Mouse (Mus musculus): ENCODE measurements around the gene Atp11a. TPM values are rescaled to one million over a fixed set of nuclear protein-coding genes. Genes with fewer than 3 reads are reported as not detected.

Gene Atp11a
- polyA plus RNA-seq, 1 experiment from 2014 or later, result 1.0 TPM

DNA sequence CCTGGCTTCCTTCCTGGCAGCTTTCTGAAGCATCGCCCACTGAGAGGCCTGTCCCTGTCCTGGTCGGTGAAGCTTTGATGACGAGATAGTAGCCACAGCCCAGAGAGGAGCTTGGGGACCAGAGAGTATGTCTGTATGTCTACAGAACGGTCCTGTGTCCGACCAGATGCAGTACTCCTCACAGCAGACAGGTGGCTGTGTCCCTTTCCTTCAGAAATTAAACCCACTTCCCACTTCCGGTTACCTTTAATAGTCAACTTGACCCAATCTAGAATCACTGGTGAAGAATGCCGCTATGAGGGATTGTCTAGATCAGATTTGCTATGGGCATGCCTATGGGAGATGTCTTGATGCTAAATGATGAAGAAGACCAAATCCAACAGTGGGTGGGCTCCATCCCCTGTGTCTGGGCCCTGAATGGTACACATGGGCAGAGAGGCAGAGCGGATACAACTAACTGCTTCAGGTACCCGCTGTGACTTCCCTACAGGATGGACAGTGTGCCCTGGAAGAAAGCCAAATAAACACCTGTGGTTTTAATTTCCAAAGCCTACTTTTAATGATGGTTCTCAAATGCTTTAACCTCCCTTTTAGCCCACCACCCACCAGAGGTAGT is 138.8 kb downstream of the Atp11a start:
- H3K4me1 ChIP-seq (ENCODE audit: control insufficient read depth, low read depth, low read length), result no peaks in the 10 kb centered on the region
- ATAC-seq (ENCODE audit: low read depth), result no peak
- WGBS (ENCODE audit: insufficient replicate concordance), result 49% methylated on average over 9 of the region's 9 CpGs

DNA sequence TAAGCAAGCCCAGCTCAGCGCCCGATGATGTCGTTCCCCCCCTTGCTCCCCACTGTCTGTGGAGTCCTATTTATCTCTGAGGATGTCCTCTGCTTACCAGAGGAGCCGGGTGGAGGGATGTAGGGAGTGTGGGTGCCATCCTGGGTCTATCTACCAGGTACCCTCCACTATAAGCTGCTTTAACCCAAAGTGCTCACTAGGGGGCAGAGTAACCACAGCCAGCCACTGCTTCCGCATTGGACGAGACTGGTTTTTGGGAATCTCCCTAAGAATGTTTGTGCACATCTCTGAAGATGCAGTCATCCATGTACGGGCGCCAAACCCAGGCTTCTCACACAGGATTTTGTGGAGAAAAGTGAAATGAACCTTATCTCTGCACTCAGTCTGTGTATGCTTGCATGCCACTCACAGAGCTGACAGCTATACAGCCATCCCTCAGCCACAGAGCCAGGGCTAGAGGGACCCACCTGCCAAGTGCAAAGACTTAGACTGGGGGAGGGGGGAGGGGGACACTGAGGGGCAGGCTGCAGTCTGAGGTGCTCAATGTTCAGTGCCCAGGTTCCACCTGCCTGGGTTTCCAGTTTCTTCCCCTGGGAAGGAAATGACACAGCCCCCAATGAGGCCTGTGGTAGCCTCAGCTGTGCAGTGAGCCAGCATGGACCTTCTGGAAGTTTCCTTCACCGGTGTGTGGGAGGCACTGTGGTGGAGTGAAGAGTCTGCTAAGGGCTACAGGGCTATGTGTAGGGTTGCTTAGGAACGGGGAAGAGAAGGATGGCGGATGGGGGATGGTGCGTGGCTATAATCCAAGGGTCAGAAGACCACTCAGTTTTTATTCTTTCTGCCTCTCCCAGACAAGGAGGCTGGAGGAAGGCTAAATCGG is 139.9 kb downstream of the Atp11a start:
- Histone ChIP-seq H3K9me3 (replicated peaks; ENCODE audit: control insufficient read depth, low read length) (no peaks in the 10 kb centered on the region), H3K4me1 (ENCODE audit: control insufficient read depth, low read depth, low read length) (no peaks in the 10 kb centered on the region), H3K9ac (ENCODE audit: low read depth, low read length) (no peak overlapping the region), H3K27ac (ENCODE audit: low read length) (no peak overlapping the region), H3K4me3 (ENCODE audit: low read depth, low read length) (no peak overlapping the region), H3K4me2 (ENCODE audit: low read depth, low read length) (no peak overlapping the region), H3K27me3 (ENCODE audit: control insufficient read depth, insufficient read depth, low read depth, low read length) (peaks cover 27% of the 10 kb centered on the region), H3K36me3 (ENCODE audit: control insufficient read depth, insufficient read depth) (no peaks in the 10 kb centered on the region)
- WGBS (ENCODE audit: insufficient replicate concordance), result 43% methylated on average over 13 of the region's 13 CpGs
- ATAC-seq (ENCODE audit: low read depth), result no peak

More for the DNA sequence above, 138.8 kb downstream of the Atp11a start:
- Histone ChIP-seq H3K9me3 (replicated peaks; ENCODE audit: control insufficient read depth, low read length) (no peaks in the 10 kb centered on the region), H3K36me3 (ENCODE audit: control insufficient read depth, insufficient read depth) (no peaks in the 10 kb centered on the region), H3K9ac (ENCODE audit: low read depth, low read length) (no peak overlapping the region), H3K4me3 (ENCODE audit: low read depth, low read length) (no peak overlapping the region), H3K4me2 (ENCODE audit: low read depth, low read length) (no peak overlapping the region), H3K27me3 (ENCODE audit: control insufficient read depth, insufficient read depth, low read depth, low read length) (peaks cover 25% of the 10 kb centered on the region), H3K27ac (ENCODE audit: low read length) (no peak overlapping the region)

DNA sequence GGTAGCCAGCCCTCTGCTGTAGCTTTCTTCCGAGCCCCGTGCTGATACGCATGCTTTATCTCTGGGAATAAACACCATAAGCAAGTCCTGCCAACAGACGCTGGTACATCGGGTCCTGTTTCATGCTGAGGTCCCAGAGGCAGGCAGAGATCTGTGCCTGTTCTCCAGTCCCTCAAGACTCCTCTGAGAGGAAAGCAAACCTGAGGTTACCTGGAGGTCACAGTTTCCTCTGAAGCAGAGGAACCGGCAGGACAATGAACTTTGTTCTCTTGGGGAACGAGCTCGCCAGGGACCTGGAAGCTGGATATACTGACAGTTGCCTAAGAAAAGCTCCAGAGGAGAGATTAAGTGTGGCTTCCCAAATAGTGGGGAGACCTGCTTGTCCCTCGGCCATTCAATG is 141.0 kb downstream of the Atp11a start:
- H3K9me3 ChIP-seq (replicated peaks; ENCODE audit: control insufficient read depth, low read length), result no peaks in the 10 kb centered on the region
- no peak overlapping the region for H3K27ac ChIP-seq (ENCODE audit: low read length)
- peaks cover 32% of the 10 kb centered on the region for H3K27me3 ChIP-seq (ENCODE audit: control insufficient read depth, insufficient read depth, low read depth, low read length)
- WGBS (ENCODE audit: insufficient replicate concordance), result 44% methylated on average over 9 of the region's 9 CpGs
- no peak overlapping the region for H3K4me3 ChIP-seq (ENCODE audit: low read depth, low read length)
- no peak for ATAC-seq (ENCODE audit: low read depth)
- H3K4me2 ChIP-seq (ENCODE audit: low read depth, low read length), result no peak overlapping the region
- no peak overlapping the region for H3K9ac ChIP-seq (ENCODE audit: low read depth, low read length)
- no peaks in the 10 kb centered on the region for H3K36me3 ChIP-seq (ENCODE audit: control insufficient read depth, insufficient read depth)
- no peaks in the 10 kb centered on the region for H3K4me1 ChIP-seq (ENCODE audit: control insufficient read depth, low read depth, low read length)

DNA sequence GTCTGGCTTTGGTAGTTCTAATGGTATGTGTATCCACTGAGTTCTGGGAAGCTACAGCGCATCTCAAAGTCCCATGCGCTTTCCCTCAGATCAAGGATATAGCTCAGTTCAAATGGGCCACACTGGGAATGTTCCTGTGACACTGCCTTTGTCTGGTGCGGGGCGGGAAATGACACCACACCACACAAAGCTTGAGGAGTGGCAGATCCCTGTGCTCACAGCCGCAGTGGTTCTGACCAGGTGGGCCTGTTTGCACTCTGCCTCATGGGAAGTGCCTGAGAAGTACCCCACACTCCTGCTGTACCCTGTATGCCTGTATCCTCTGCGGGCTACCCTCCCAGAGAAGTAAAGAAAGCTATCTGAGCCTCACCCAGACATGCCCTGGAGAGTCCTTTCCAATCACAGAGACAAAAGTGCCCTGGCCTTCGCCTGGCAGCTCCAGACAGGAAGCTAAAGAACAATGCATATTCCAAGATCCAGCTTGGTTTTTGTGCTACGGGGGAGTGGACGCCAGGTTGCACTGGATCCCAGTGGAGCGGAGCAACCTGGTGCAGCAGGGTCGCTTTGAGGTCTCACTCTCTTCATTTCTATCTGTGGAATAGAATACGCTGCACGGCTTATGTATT is 147.1 kb downstream of the Atp11a start:
- H3K27ac ChIP-seq (ENCODE audit: low read length), result no peak overlapping the region
- no peaks in the 10 kb centered on the region for H3K9me3 ChIP-seq (replicated peaks; ENCODE audit: control insufficient read depth, low read length)
- no peaks in the 10 kb centered on the region for H3K36me3 ChIP-seq (ENCODE audit: control insufficient read depth, insufficient read depth)
- ATAC-seq (ENCODE audit: low read depth), result no peak
- H3K27me3 ChIP-seq (ENCODE audit: control insufficient read depth, insufficient read depth, low read depth, low read length), result peaks cover 39% of the 10 kb centered on the region
- H3K4me2 ChIP-seq (ENCODE audit: low read depth, low read length), result no peak overlapping the region
- no peak overlapping the region for H3K4me3 ChIP-seq (ENCODE audit: low read depth, low read length)
- no peak overlapping the region for H3K9ac ChIP-seq (ENCODE audit: low read depth, low read length)
- WGBS (ENCODE audit: insufficient replicate concordance), result 64% methylated on average over 13 of the region's 13 CpGs
- H3K4me1 ChIP-seq (ENCODE audit: control insufficient read depth, low read depth, low read length), result no peaks in the 10 kb centered on the region

DNA sequence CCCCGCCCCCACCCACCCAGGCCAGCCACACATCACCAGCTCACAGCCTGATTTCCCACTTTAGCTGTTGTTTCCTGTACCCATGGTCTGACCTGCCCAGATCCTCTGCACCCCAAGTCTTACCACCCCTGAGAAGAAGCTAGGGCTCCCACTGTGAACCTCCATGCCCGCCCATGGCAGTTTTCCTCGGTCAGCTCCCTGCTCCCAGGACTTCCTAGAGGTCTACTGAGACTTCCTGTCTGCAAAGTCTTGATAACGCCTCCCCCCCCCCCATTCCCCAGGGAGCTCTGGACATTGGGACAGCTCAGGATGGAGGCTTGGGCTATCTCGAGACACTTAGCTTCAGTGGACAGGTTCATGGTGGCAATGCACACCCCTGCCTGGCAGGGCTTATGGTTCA is 148.3 kb downstream of the Atp11a start:
- H3K27me3 ChIP-seq (ENCODE audit: control insufficient read depth, insufficient read depth, low read depth, low read length), result peaks cover 36% of the 10 kb centered on the region
- no peak overlapping the region for H3K4me2 ChIP-seq (ENCODE audit: low read depth, low read length)
- H3K4me1 ChIP-seq (ENCODE audit: control insufficient read depth, low read depth, low read length), result no peaks in the 10 kb centered on the region
- H3K4me3 ChIP-seq (ENCODE audit: low read depth, low read length), result no peak overlapping the region
- WGBS (ENCODE audit: insufficient replicate concordance), result 26% methylated on average over 5 of the region's 5 CpGs
- H3K27ac ChIP-seq (ENCODE audit: low read length), result no peak overlapping the region
- no peak overlapping the region for H3K9ac ChIP-seq (ENCODE audit: low read depth, low read length)
- no peak for ATAC-seq (ENCODE audit: low read depth)
- H3K36me3 ChIP-seq (ENCODE audit: control insufficient read depth, insufficient read depth), result no peaks in the 10 kb centered on the region
- no peaks in the 10 kb centered on the region for H3K9me3 ChIP-seq (replicated peaks; ENCODE audit: control insufficient read depth, low read length)

DNA sequence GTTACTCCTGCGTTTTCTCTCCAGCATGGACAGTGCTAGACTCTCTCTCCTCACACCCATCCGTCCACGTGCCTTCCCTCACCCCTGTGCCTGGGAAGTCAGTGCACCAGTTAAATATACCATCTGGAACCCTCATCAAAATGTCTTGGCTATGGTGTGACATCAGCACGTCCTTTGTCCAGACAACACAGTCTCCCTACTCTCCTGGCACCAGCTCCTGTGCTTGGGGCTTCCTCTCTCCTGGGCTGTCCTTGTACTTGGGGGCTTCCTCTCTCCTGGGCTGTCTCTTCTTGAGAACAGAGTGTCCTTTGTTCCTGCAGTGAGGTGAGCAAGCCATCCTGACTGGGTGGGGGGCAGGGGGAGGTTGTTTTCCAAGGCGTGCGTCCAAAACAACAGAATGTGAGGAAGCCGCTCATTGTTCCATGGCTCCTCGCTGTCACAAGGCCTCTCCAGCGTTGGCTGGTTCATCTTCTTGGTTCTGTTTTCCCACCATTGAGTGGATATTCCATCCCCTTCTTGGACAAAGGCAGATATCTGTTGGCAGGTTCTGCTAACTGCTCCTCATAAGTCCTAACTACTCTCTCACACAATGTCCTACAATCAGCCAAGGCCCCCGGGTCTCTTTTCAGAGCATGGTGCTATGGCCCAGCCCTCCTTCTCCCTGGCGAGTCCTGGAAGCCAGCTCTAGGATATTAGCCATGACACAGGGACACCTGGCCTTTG is 148.9 kb downstream of the Atp11a start:
- H3K9me3 ChIP-seq (replicated peaks; ENCODE audit: control insufficient read depth, low read length), result no peaks in the 10 kb centered on the region
- peaks cover 34% of the 10 kb centered on the region for H3K27me3 ChIP-seq (ENCODE audit: control insufficient read depth, insufficient read depth, low read depth, low read length)
- H3K36me3 ChIP-seq (ENCODE audit: control insufficient read depth, insufficient read depth), result no peaks in the 10 kb centered on the region
- no peak overlapping the region for H3K4me3 ChIP-seq (ENCODE audit: low read depth, low read length)
- H3K4me2 ChIP-seq (ENCODE audit: low read depth, low read length), result no peak overlapping the region
- WGBS (ENCODE audit: insufficient replicate concordance), result 55% methylated on average over 11 of the region's 11 CpGs
- no peaks in the 10 kb centered on the region for H3K4me1 ChIP-seq (ENCODE audit: control insufficient read depth, low read depth, low read length)
- ATAC-seq (ENCODE audit: low read depth), result no peak
- no peak overlapping the region for H3K9ac ChIP-seq (ENCODE audit: low read depth, low read length)
- no peak overlapping the region for H3K27ac ChIP-seq (ENCODE audit: low read length)

DNA sequence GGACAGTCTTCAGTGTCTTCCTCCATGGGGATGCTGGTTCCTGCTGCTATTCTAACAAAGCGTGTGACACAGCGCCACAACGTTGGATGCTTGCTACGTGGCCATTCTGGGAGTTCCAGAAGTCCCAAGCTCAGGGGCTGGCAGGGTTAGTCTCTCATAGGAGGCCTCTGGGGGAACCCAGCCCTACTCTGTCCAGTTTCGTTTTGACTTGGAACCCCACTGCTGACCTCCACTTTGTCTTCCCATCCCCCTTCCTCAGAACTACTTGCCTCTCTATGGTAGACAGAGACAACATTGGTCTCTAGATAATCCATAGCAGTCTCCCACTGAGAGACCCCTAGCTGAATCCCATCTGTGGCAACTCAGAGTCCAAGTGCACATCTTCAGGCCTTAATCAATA is 149.8 kb downstream of the Atp11a start:
- peaks cover 32% of the 10 kb centered on the region for H3K27me3 ChIP-seq (ENCODE audit: control insufficient read depth, insufficient read depth, low read depth, low read length)
- ATAC-seq (ENCODE audit: low read depth), result no peak
- no peaks in the 10 kb centered on the region for H3K4me1 ChIP-seq (ENCODE audit: control insufficient read depth, low read depth, low read length)
- H3K4me2 ChIP-seq (ENCODE audit: low read depth, low read length), result no peak overlapping the region
- no peak overlapping the region for H3K4me3 ChIP-seq (ENCODE audit: low read depth, low read length)
- H3K9ac ChIP-seq (ENCODE audit: low read depth, low read length), result no peak overlapping the region
- H3K36me3 ChIP-seq (ENCODE audit: control insufficient read depth, insufficient read depth), result no peaks in the 10 kb centered on the region
- H3K9me3 ChIP-seq (replicated peaks; ENCODE audit: control insufficient read depth, low read length), result no peaks in the 10 kb centered on the region
- WGBS (ENCODE audit: insufficient replicate concordance), result 64% methylated on average over 5 of the region's 5 CpGs
- H3K27ac ChIP-seq (ENCODE audit: low read length), result no peak overlapping the region

DNA sequence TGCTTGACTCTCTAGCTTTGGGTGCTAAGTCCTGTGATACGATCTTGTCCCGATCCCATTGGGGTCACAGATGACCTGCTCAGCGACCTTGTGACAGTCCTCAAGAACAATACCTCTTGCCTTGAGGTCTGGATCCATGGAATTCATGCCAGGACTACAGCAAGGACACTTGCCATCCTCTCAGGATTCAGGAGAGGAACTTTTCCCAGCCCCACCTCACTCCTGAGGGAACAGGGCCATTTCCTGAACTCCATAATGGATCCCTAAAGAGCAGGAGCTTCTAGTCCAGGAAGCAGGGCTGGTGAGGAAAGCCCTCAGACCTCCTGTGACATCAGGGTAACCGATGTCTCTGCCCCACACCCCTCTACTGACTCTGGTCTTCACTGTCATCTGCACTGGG is 150.9 kb downstream of the Atp11a start:
- peaks cover 22% of the 10 kb centered on the region for H3K27me3 ChIP-seq (ENCODE audit: control insufficient read depth, insufficient read depth, low read depth, low read length)
- no peaks in the 10 kb centered on the region for H3K36me3 ChIP-seq (ENCODE audit: control insufficient read depth, insufficient read depth)
- no peaks in the 10 kb centered on the region for H3K4me1 ChIP-seq (ENCODE audit: control insufficient read depth, low read depth, low read length)
- H3K9ac ChIP-seq (ENCODE audit: low read depth, low read length), result no peak overlapping the region
- no peak for ATAC-seq (ENCODE audit: low read depth)
- H3K4me3 ChIP-seq (ENCODE audit: low read depth, low read length), result no peak overlapping the region
- H3K9me3 ChIP-seq (replicated peaks; ENCODE audit: control insufficient read depth, low read length), result no peaks in the 10 kb centered on the region
- H3K27ac ChIP-seq (ENCODE audit: low read length), result no peak overlapping the region
- 60% methylated on average over 4 of the region's 4 CpGs for WGBS (ENCODE audit: insufficient replicate concordance)
- no peak overlapping the region for H3K4me2 ChIP-seq (ENCODE audit: low read depth, low read length)
